Mouse (Mus musculus) hindbrain, postnatal 0 days (tissue): ENCODE data around the gene Plekhg4. TPM values are rescaled to one million over a fixed set of nuclear protein-coding genes. Genes with fewer than 3 reads are reported as not detected.
A peak's percentile ranks its signal among the peaks of the same experiment; 100 is the strongest.

Experiments used
- ATAC-seq: fragments of 200-750 bp; cut with Nextera tagmentation; 2 replicates; pipeline ENCODE4 v1.8.0; 2017; ENCODE audit warnings: mild to moderate bottlenecking, moderate TSS enrichment, moderate library complexity
- DNase-seq: peaks from one replicate; pipeline ENCODE4 v3.0.0-alpha.2; 2015; ENCODE audit warnings: low spot score
- H3K27ac ChIP-seq: fragments of 300-500 bp; sonication (generic); 2 replicates; pipeline ENCODE4 v1.5.1; 2014; ENCODE audit warnings: mild to moderate bottlenecking
- H3K27me3 ChIP-seq: fragments of 300-500 bp; sonication (generic); 2 replicates; pipeline ENCODE4 v1.6.1; 2014; ENCODE audit warnings: low read length, mixed read lengths; ENCODE audit not compliant: insufficient read depth
- H3K36me3 ChIP-seq: fragments of 300-500 bp; sonication (generic); 2 replicates; pipeline ENCODE4 v1.6.1; 2014; ENCODE audit warnings: low read length, mixed read lengths; ENCODE audit not compliant: insufficient read depth
- H3K4me1 ChIP-seq: fragments of 300-500 bp; sonication (generic); 2 replicates; pipeline ENCODE4 v1.6.1; 2014; ENCODE audit warnings: antibody characterized with exemption, low read length, mixed read lengths; ENCODE audit not compliant: insufficient read depth
- H3K4me2 ChIP-seq: fragments of 300-500 bp; sonication (generic); 2 replicates; pipeline ENCODE4 v1.6.1; 2014; ENCODE audit warnings: low read depth, mild to moderate bottlenecking, low read length, moderate library complexity, mixed read lengths
- H3K4me3 ChIP-seq: fragments of 300-500 bp; sonication (generic); 2 replicates; pipeline ENCODE4 v1.5.1; 2014; ENCODE audit warnings: low read length
- H3K9ac ChIP-seq: fragments of 300-500 bp; sonication (generic); replicated peaks from 2 replicates; pipeline ENCODE4 v1.6.1; 2014; ENCODE audit warnings: mild to moderate bottlenecking, low read length, moderate library complexity, mixed read lengths
- H3K9me3 ChIP-seq: fragments of 300-500 bp; sonication (generic); 2 replicates; pipeline ENCODE4 v1.6.1; 2016; ENCODE audit warnings: low read length, mixed read lengths
- CTCF ChIP-seq: IDR thresholded peaks from 2 replicates; pipeline ENCODE4 v1.5.1; 2016; ENCODE audit warnings: antibody characterized with exemption, control low read depth, low read depth
- WGBS: fragments of 180-500 bp; shearing (Covaris S2); extraction: QIAGEN DNeasy Blood & Tissue Kit; methylation state at CpG from one replicate; pipeline ENCODE4 v1.1.7; 2014; 5-methylcytosine and 5-hydroxymethylcytosine counted together
- polyA plus RNA-seq: library from polyadenylated mRNA; unstranded; fragments of >200 nt; fragmentation: Nextera tagmentation; extraction: Ambion mirVana; gene quantifications from 2 replicates; pipeline ENCODE4 v1.2.1, GENCODE M21; 2015
- total RNA-seq: library from RNA; depleted of rRNA; stranded (reverse); fragments of >200 nt; gene quantifications from 2 replicates; pipeline ENCODE4 v1.2.3, GENCODE M21; 2014

Gene Plekhg4
- total and polyA plus RNA-seq, 2 experiments from 2014 or later, result 1.3 to 7.3 TPM

- ATAC-seq (no peak), DNase-seq (no peak)
- Histone ChIP-seq H3K4me1 (0 out of 2 replicates have a peak, but pooled peaks cover under 1% of the 10 kb centered on the region), H3K36me3 (peaks cover 32% of the 10 kb centered on the region), H3K4me2 (no peak overlapping the region), H3K9ac (no peak overlapping the region), H3K9me3 (no peaks in the 10 kb centered on the region), H3K27ac (no peak overlapping the region), H3K27me3 (no peaks in the 10 kb centered on the region), H3K4me3 (no peak overlapping the region)
- 83% methylated on average over 2 of the region's 2 CpGs for WGBS
- no peak for TF ChIP-seq CTCF
Observed at GRCm38 (mm10) chr8:105332523-105332922, 40.6 kb upstream of the Plekhg4 start.

GRCm38 (mm10) chr8:105336373-105337130, 36.5 kb upstream of the Plekhg4 start:
- peak; percentile 67 for ATAC-seq
- Histone ChIP-seq H3K27ac (no peak overlapping the region), H3K27me3 (no peaks in the 10 kb centered on the region), H3K4me2 (peak overlapping the region; percentile 1; the same call in 1 of the 2 replicates), H3K4me1 (no peaks in the 10 kb centered on the region), H3K36me3 (no peaks in the 10 kb centered on the region), H3K9ac (no peak overlapping the region), H3K4me3 (no peak overlapping the region), H3K9me3 (no peaks in the 10 kb centered on the region)
- 55% methylated on average over 32 of the region's 32 CpGs for WGBS
- peak; percentile 51 for DNase-seq
- no peak for TF ChIP-seq CTCF

DNA sequence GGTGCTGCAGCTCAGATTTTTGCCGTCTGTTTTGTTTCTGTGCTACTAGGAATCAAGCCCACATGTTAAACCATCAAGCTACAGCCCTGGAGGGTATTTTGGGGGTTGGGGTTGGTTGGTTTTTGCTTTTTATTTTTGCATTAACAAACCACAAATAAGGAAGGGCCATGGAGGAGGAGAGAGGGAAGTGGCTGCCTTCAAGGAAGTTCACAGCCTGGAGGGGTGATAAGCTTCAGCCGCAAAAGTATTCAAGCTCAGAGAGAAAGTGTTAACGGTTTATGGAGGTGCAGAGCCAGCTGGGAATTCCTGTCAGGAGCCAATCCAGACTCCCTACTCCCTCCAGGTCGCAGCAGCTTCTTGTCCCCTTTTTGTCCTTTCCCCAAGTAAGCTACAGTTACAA, 34.1 kb upstream of the Plekhg4 start:
- H3K27ac ChIP-seq, result no peak overlapping the region
- no peaks in the 10 kb centered on the region for H3K4me1 ChIP-seq
- ATAC-seq (no peak), DNase-seq (no peak)
- 72% methylated on average over 4 of the region's 4 CpGs for WGBS
- no peak overlapping the region for H3K4me3 ChIP-seq
- no peak overlapping the region for H3K9ac ChIP-seq
- H3K9me3 ChIP-seq, result no peaks in the 10 kb centered on the region
- H3K4me2 ChIP-seq, result no peak overlapping the region
- no peaks in the 10 kb centered on the region for H3K36me3 ChIP-seq
- no peaks in the 10 kb centered on the region for H3K27me3 ChIP-seq
- no peak for TF ChIP-seq CTCF

DNA sequence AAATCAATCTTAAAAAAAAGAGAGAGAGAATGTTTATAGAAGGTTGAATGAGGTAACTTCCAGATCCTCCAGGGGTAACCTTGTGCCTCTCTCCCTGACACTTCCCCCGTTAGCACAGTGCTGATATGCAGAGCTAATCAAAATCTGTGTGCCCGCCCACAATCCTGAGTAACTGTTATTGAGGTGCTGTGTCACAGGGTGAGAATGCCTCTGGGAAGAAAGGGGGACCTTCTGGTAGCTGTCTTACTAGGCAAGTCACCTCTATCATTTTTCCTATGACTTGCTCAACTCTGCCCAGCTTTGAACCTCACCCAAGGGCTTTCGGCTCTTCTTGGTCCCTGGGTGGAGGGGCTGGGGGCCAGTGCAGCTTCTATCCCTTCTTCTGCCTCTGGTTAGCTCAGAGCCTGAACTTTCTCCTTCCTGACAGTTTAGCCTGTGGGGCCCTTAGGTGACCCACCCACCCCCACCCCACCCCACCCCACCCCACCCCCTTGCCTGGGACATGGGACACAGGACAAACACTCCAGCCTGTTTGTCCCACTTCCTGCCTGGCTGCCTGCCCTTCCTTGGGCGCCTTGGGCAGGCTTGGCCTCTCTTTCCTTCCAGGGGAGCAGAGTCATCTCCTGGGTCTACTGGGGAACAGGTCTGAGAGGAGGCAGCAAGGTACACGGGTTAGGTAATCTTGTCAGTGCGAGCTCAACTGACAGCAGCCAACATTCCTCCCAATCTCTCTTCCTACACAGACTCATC, 33.0 kb upstream of the Plekhg4 start:
- TF ChIP-seq CTCF, result no peak

GRCm38 (mm10) chr8:105341399-105341798, 31.7 kb upstream of the Plekhg4 start:
- TF ChIP-seq CTCF, result no peak
- Histone ChIP-seq H3K4me3 (no peak overlapping the region), H3K36me3 (no peaks in the 10 kb centered on the region), H3K9me3 (no peaks in the 10 kb centered on the region), H3K4me1 (0 out of 2 replicates have a peak, but pooled peaks cover under 1% of the 10 kb centered on the region), H3K9ac (no peak overlapping the region), H3K27me3 (no peaks in the 10 kb centered on the region), H3K4me2 (no peak overlapping the region), H3K27ac (no peak overlapping the region)
- peak; percentile 62 for DNase-seq
- 29% methylated on average over 8 of the region's 8 CpGs for WGBS
- 0 out of 2 replicates have a peak, but pooled peaks have one; percentile 3 for ATAC-seq

More for the DNA sequence above, 33.0 kb upstream of the Plekhg4 start:
- DNase-seq (no peak), ATAC-seq (no peak)
- no peaks in the 10 kb centered on the region for H3K36me3 ChIP-seq
- 81% methylated on average over 6 of the region's 6 CpGs for WGBS
- H3K9me3 ChIP-seq, result no peaks in the 10 kb centered on the region
- no peak overlapping the region for H3K9ac ChIP-seq
- no peaks in the 10 kb centered on the region for H3K4me1 ChIP-seq
- H3K4me3 ChIP-seq, result no peak overlapping the region
- no peak overlapping the region for H3K4me2 ChIP-seq
- no peaks in the 10 kb centered on the region for H3K27me3 ChIP-seq
- H3K27ac ChIP-seq, result no peak overlapping the region

GRCm38 (mm10) chr8:105342768-105343167, 30.3 kb upstream of the Plekhg4 start:
- Histone ChIP-seq H3K27ac (no peak overlapping the region), H3K27me3 (no peaks in the 10 kb centered on the region), H3K4me2 (no peak overlapping the region), H3K36me3 (no peaks in the 10 kb centered on the region), H3K4me1 (peaks cover 7% of the 10 kb centered on the region; the same call in 1 of the 2 replicates), H3K9ac (no peak overlapping the region), H3K4me3 (no peak overlapping the region), H3K9me3 (no peaks in the 10 kb centered on the region)
- DNase-seq, result no peak
- no peak for ATAC-seq
- TF ChIP-seq CTCF, result no peak
- 78% methylated on average over 4 of the region's 4 CpGs for WGBS
